Mouse (Mus musculus): ENCODE measurements around the gene Pkp3. TPM values are rescaled to one million over a fixed set of nuclear protein-coding genes. Genes with fewer than 3 reads are reported as not detected.
A peak's percentile ranks its signal among the peaks of the same experiment; 100 is the strongest.

Gene Pkp3
- total RNA-seq, 2 experiments from 2014 or later: 0.94 to 1.5 TPM

GRCm38 (mm10) chr7:141056976-141057375, 21.0 kb upstream of the Pkp3 start:
- DNase-seq: no peak

GRCm38 (mm10) chr7:141057541-141057940, 20.5 kb upstream of the Pkp3 start:
- DNase-seq: no peak

GRCm38 (mm10) chr7:141058601-141059341, 19.2 kb upstream of the Pkp3 start:
- DNase-seq: no peak

GRCm38 (mm10) chr7:141059929-141060328, 18.1 kb upstream of the Pkp3 start:
- no peak for DNase-seq

- DNase-seq: peak; percentile 78
Measured at GRCm38 (mm10) chr7:141060426-141061242, 17.4 kb upstream of the Pkp3 start, which contains the start of gene B4galnt4. B4galnt4 (plus strand) TSS chr7:141061104.

- DNase-seq: no peak
Measured at GRCm38 (mm10) chr7:141061269-141061692, 16.7 kb upstream of the Pkp3 start.

GRCm38 (mm10) chr7:141062525-141062924, 15.5 kb upstream of the Pkp3 start:
- DNase-seq: no peak

- no peak for DNase-seq
Measured at GRCm38 (mm10) chr7:141063353-141063752, 14.7 kb upstream of the Pkp3 start.

GRCm38 (mm10) chr7:141064175-141064574, 13.8 kb upstream of the Pkp3 start:
- DNase-seq: no peak

GRCm38 (mm10) chr7:141064576-141064975, 13.4 kb upstream of the Pkp3 start:
- no peak for DNase-seq

GRCm38 (mm10) chr7:141068351-141068750, 9.7 kb upstream of the Pkp3 start:
- no peak for DNase-seq

- peak; percentile 86 for DNase-seq
Measured at GRCm38 (mm10) chr7:141070058-141070862, 7.8 kb upstream of the Pkp3 start.

- DNase-seq: no peak
Measured at GRCm38 (mm10) chr7:141072017-141072745, 5.8 kb upstream of the Pkp3 start.

- DNase-seq: no peak
Measured at GRCm38 (mm10) chr7:141073782-141074181, 4.2 kb upstream of the Pkp3 start.

- no peak for DNase-seq
Measured at GRCm38 (mm10) chr7:141078876-141079275, 858 bp downstream of the Pkp3 start.

GRCm38 (mm10) chr7:141079481-141080449, 1.7 kb downstream of the Pkp3 start:
- no peak for DNase-seq

- no peak for DNase-seq
Measured at GRCm38 (mm10) chr7:141087894-141088293, 9.9 kb downstream of the Pkp3 start.

- no peak for DNase-seq
Measured at GRCm38 (mm10) chr7:141088473-141088872, 10.5 kb downstream of the Pkp3 start.

GRCm38 (mm10) chr7:141090228-141090627, 12.2 kb downstream of the Pkp3 start:
- DNase-seq: no peak

GRCm38 (mm10) chr7:141092051-141092735, 14.2 kb downstream of the Pkp3 start:
- DNase-seq: peak; percentile 91
